Mouse (Mus musculus) forebrain, embryonic 13.5 days (tissue): ENCODE data around the gene Tdo2. TPM values are rescaled to one million over a fixed set of nuclear protein-coding genes. Genes with fewer than 3 reads are reported as not detected.

Experiments used
- ATAC-seq: fragments of 200-750 bp; cut with Nextera tagmentation; 2 replicates; pipeline ENCODE4 v1.8.0; 2017
- H3K27ac ChIP-seq: fragments of 300-500 bp; sonication (generic); 2 replicates; pipeline ENCODE4 v1.5.1; 2015; ENCODE audit warnings: inconsistent platforms, mild to moderate bottlenecking, moderate library complexity
- H3K27me3 ChIP-seq: fragments of 300-500 bp; sonication (generic); 2 replicates; pipeline ENCODE4 v1.6.1; 2015; ENCODE audit warnings: mild to moderate bottlenecking, inconsistent platforms
- H3K36me3 ChIP-seq: fragments of 300-500 bp; sonication (generic); 2 replicates; pipeline ENCODE4 v1.6.1; 2015; ENCODE audit warnings: mild to moderate bottlenecking, inconsistent platforms; ENCODE audit not compliant: poor library complexity, severe bottlenecking
- H3K4me1 ChIP-seq: fragments of 300-500 bp; sonication (generic); 2 replicates; pipeline ENCODE4 v1.6.1; 2015; ENCODE audit warnings: inconsistent platforms
- H3K4me2 ChIP-seq: fragments of 300-500 bp; sonication (generic); 2 replicates; pipeline ENCODE4 v1.6.1; 2015; ENCODE audit warnings: inconsistent platforms, mild to moderate bottlenecking, moderate library complexity
- H3K4me3 ChIP-seq: fragments of 300-500 bp; sonication (generic); 2 replicates; pipeline ENCODE4 v1.5.1; 2015; ENCODE audit warnings: mild to moderate bottlenecking, inconsistent platforms
- H3K9ac ChIP-seq: fragments of 300-500 bp; sonication (generic); 2 replicates; pipeline ENCODE4 v1.6.1; 2015; ENCODE audit warnings: mild to moderate bottlenecking, inconsistent platforms
- H3K9me3 ChIP-seq: fragments of 300-500 bp; sonication (generic); replicated peaks from 2 replicates; pipeline ENCODE4 v1.6.1; 2016; ENCODE audit warnings: inconsistent platforms
- WGBS: fragments of 180-500 bp; shearing (Covaris S2); methylation state at CpG from one replicate; pipeline ENCODE4 v1.1.7; 2015; 5-methylcytosine and 5-hydroxymethylcytosine counted together
- polyA plus RNA-seq: library from polyadenylated mRNA; unstranded; fragments of >200 nt; fragmentation: Nextera tagmentation; extraction: Ambion mirVana; gene quantifications from 2 replicates; pipeline ENCODE4 v1.2.1, GENCODE M21; 2015

Tdo2 gene
- polyA plus RNA-seq, 1 experiment from 2014 or later, result 0.77 TPM

GRCm38 (mm10) chr3:81916030-81916686, 59.8 kb downstream of the Tdo2 start:
- Histone ChIP-seq H3K9me3 (no peaks in the 10 kb centered on the region), H3K27me3 (no peaks in the 10 kb centered on the region), H3K27ac (no peak overlapping the region), H3K9ac (no peak overlapping the region), H3K4me3 (no peak overlapping the region), H3K36me3 (no peaks in the 10 kb centered on the region), H3K4me1 (peaks cover 11% of the 10 kb centered on the region; the same call in 1 of the 2 replicates), H3K4me2 (no peak overlapping the region)
- ATAC-seq, result no peak
- 77% methylated on average over 5 of the region's 5 CpGs for WGBS

DNA sequence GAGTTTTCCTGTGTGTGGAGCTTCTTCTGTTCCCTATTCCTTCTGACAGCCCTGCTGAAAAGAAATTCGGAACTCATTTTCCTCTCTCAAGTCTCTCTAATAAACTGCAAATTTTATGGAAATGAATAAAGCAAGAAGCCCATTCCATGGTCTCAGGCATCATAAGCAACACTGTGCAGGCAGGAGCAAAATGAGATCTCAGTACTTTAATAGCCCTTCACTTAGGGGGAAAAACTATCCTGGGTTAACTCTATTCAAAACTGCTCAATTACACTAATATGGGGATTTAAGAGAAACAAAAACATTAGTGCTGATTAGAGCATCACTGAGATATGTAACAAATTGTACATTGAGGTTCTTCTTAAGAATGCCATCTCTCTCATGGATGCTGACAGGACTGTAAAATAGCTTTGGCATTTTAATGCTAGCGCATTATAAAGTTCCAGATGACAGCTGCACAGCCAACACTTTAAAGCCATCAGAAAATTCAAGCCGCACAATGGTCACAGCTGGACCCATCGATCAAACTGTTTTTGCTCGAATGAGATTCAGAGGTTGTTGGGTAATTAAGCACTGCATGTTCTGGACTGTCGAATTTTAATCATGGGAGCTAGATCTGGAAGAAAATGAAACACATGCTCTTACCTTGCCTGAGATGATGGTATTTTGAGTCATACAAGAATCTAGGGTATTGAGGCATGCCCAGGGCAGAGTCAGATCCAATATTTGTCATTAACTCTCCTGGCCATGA, 65.5 kb downstream of the Tdo2 start:
- no peak overlapping the region for H3K9ac ChIP-seq
- H3K4me2 ChIP-seq, result no peak overlapping the region; the same call in 1 of the 2 replicates
- H3K27ac ChIP-seq, result peak overlapping the region; percentile 63
- H3K36me3 ChIP-seq, result no peaks in the 10 kb centered on the region
- WGBS, result 26% methylated on average over 6 of the region's 6 CpGs
- peaks cover 16% of the 10 kb centered on the region for H3K4me1 ChIP-seq
- H3K4me3 ChIP-seq, result no peak overlapping the region
- ATAC-seq, result peak; percentile 93
- H3K9me3 ChIP-seq, result no peaks in the 10 kb centered on the region
- no peaks in the 10 kb centered on the region for H3K27me3 ChIP-seq

Other genes with a start within 250 kb of the Tdo2 start
- 8.1 and 8.5 TPM in 2 replicates for gene Ctso, start 43.6 kb downstream of the Tdo2 start, polyA plus RNA-seq
- gene Asic5, start 6.1 kb upstream of the Tdo2 start, polyA plus RNA-seq, result not detected in 2 replicates
- 23.5 and 26.4 TPM in 2 replicates for gene Gucy1b1, start 98.5 kb upstream of the Tdo2 start, polyA plus RNA-seq
- gene Gucy1a1, start 169.6 kb upstream of the Tdo2 start, polyA plus RNA-seq, result 15.3 and 17.4 TPM in 2 replicates